Mouse (Mus musculus): ENCODE data around the gene Fam181a.
A peak's percentile ranks its signal among the peaks of the same experiment; 100 is the strongest.

- TF ChIP-seq CTCF (IDR thresholded peaks at IDR 0.05; ENCODE audit: borderline replicate concordance, insufficient read depth, low read depth, low read length) (peak; percentile 59), POLR2A (IDR thresholded peaks at IDR 0.05; ENCODE audit: borderline replicate concordance, insufficient read depth, low read length) (no peak)
Measured at GRCm38 (mm10) chr12:103322801-103323200, 12.0 kb downstream of the Fam181a start.

Measured in cerebellum, adult 2 months (tissue).